Mouse (Mus musculus) cortical plate, adult 2 months (tissue): Measurements from ENCODE around the gene Gm28372.

Source experiments
- CTCF ChIP-seq: fragments of 200-500 bp; IDR thresholded peaks from 2 replicates; pipeline ENCODE4 v1.5.1; 2011; ENCODE audit warnings: mild to moderate bottlenecking, control low read depth, low read length; ENCODE audit not compliant: insufficient read depth; ENCODE audit errors: extremely low read depth
- POLR2A ChIP-seq: fragments of 200-500 bp; IDR thresholded peaks from 2 replicates; pipeline ENCODE4 v1.6.1; 2011; ENCODE audit warnings: mild to moderate bottlenecking, low read length, control low read depth; ENCODE audit not compliant: insufficient read depth; ENCODE audit errors: extremely low read depth

- TF ChIP-seq CTCF: no peak
- no peak for TF ChIP-seq POLR2A
Observed at GRCm38 (mm10) chr2:130451727-130452090, 46.7 kb downstream of the Gm28372 start.
